Mouse (Mus musculus): ENCODE measurements around the gene Zranb2. TPM values are rescaled to one million over a fixed set of nuclear protein-coding genes. Genes with fewer than 3 reads are reported as not detected.

Gene Zranb2
- polyA plus RNA-seq (2012; ENCODE audit: low replicate concordance), result 3.9 and 7.1 TPM in 2 replicates

DNA sequence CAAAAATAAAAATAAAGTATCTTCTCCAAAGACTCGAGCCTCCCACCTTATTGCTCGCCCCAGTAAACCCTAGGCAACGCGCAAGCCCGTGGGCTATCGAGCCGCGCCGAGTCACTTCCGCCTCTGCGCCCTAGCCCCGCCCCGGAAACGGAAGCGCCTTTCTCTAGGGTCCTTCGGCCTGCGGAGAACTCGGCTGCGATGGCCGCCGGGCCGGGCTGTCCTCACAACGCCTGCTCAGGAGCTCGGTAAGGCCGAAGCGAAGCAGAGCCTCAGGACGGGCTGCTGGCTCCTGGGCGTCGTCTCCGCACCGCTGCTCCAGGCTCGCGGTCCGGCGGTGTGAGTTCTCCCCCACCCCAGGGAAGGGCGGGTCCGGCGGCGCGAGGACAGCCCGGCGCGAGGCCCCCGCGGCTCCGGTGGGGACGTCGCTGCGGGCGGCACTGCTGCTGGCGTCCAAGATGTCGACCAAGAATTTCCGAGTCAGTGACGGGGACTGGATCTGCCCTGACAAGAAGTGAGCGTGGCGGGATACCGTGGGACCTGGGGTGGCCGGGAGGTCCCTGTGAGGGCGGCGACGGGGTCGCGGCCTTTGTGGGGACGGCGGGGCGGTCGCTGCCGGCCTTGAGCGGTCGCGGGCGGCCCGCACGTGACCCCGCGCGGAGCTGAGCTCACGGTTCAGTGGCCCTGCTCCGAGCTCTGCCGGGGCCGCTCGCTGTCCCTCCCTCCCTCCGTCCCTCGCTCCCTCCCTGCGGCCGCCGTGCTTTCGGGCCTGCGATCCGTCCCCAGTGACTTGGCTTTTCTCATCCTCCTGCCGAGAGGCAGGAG is at the start of gene Zranb2:
Zranb2 (plus strand) TSS at position 197 of the 822 bp plus-strand sequence.

DNA sequence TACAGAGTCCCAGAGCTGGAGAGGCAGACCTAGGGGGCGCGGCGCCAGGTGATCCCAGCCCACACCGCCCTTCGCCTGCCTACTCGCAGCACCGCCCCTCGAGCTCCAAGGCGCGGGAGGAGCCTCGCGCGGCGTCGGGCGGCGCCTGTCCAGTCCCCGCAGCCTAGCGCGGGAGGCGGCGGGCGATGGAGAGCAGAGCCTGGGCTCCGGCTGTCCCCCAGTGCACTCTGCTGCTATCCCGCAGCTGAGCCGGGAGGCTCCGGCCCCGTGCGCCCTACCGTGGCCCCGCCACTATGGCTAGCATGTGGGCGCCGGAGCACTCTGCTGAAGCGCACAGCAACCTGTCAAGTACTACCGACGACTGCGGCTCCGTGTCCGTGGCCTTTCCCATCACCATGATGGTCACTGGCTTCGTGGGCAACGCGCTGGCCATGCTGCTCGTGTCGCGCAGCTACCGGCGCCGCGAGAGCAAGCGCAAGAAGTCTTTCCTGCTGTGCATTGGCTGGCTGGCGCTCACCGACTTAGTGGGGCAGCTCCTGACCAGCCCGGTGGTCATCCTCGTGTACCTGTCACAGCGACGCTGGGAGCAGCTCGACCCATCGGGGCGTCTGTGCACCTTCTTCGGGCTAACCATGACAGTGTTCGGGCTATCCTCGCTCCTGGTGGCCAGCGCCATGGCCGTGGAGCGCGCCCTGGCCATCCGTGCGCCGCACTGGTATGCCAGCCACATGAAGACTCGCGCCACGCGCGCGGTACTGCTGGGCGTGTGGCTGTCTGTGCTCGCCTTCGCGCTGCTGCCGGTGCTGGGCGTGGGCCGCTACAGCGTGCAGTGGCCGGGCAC is 33.0 kb downstream of the Zranb2 start, which contains the start of gene Ptger3:
Ptger3 (plus strand) TSS at position 168 of the 841 bp plus-strand sequence.

Other genes with a start within 250 kb of the Zranb2 start
- 0.47 and 0.61 TPM in 2 replicates for gene Ptger3, start 32.7 kb downstream of the Zranb2 start, polyA plus RNA-seq (2012; ENCODE audit: low replicate concordance)

Measured in leukemia stem cell, adult 10-12 weeks (primary cell).